Mouse (Mus musculus): ENCODE measurements around the gene Gga1. TPM values are rescaled to one million over a fixed set of nuclear protein-coding genes. Genes with fewer than 3 reads are reported as not detected.

The Gga1 gene
- polyA plus RNA-seq, 1 experiment from 2014 or later, result 36.4 TPM

DNA sequence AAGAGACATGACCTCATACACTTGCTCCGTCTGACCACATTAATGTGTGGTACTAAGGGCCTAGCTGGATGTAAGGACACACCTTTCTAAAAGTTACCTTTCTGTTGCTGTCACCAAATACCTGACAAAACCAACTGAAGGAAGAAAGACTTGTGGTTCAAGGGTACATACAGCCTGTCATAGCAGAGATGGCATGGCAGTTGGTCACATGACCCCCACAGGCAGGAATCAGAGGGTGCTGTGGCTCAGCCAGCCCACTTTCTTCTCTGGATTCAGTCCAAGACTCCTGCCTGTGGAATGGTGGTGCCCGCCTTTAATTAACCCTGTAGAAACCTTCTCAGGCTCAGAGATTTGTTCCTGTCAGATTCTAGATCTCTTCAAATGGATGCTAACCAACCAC lies 13.8 kb upstream of the Gga1 start:
- Histone ChIP-seq H3K27ac (ENCODE audit: low read depth, low read length) (no peak overlapping the region), H3K4me2 (ENCODE audit: low read depth) (no peak overlapping the region), H3K36me3 (ENCODE audit: control insufficient read depth, insufficient read depth, low read length) (no peaks in the 10 kb centered on the region), H3K9ac (ENCODE audit: low read length) (no peak overlapping the region), H3K27me3 (ENCODE audit: control insufficient read depth, insufficient read depth, low read length) (no peaks in the 10 kb centered on the region), H3K4me3 (ENCODE audit: low read depth, low read length) (no peak overlapping the region), H3K9me3 (ENCODE audit: control insufficient read depth, low read length) (no peaks in the 10 kb centered on the region), H3K4me1 (ENCODE audit: control insufficient read depth, insufficient read depth, low read length) (no peaks in the 10 kb centered on the region)
- no peak for DNase-seq (ENCODE audit: low spot score)
- no peak for ATAC-seq (ENCODE audit: insufficient read depth, low FRiP score, low TSS enrichment)
- WGBS, result 86% methylated on average over 2 of the region's 2 CpGs

DNA sequence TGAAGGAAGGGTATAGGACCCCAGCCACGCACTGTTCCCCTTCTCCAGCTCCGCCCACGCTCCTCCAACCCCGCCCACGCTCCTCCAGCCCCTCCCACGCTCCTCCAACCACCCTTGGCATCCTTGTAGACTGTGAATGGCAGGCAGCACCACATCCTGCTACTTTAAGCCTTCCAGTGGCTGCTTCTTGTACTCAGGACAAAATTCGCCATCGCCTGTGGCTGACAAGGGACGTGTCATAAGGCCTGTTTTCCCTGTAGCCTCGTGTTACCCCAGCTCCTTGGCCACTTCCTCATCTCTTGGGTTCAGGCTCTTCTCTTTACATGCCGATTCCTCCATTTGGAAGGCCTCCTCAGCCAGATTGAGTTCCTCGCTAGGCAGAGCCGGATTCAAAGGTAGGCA lies 13.1 kb upstream of the Gga1 start:
- Histone ChIP-seq H3K27me3 (ENCODE audit: control insufficient read depth, insufficient read depth, low read length) (no peaks in the 10 kb centered on the region), H3K36me3 (ENCODE audit: control insufficient read depth, insufficient read depth, low read length) (no peaks in the 10 kb centered on the region), H3K27ac (ENCODE audit: low read depth, low read length) (no peak overlapping the region), H3K9ac (ENCODE audit: low read length) (no peak overlapping the region), H3K4me1 (ENCODE audit: control insufficient read depth, insufficient read depth, low read length) (no peaks in the 10 kb centered on the region), H3K9me3 (ENCODE audit: control insufficient read depth, low read length) (no peaks in the 10 kb centered on the region), H3K4me2 (ENCODE audit: low read depth) (no peak overlapping the region), H3K4me3 (ENCODE audit: low read depth, low read length) (no peak overlapping the region)
- DNase-seq (ENCODE audit: low spot score), result no peak
- ATAC-seq (ENCODE audit: insufficient read depth, low FRiP score, low TSS enrichment), result no peak
- 40% methylated on average over 13 of the region's 13 CpGs for WGBS

DNA sequence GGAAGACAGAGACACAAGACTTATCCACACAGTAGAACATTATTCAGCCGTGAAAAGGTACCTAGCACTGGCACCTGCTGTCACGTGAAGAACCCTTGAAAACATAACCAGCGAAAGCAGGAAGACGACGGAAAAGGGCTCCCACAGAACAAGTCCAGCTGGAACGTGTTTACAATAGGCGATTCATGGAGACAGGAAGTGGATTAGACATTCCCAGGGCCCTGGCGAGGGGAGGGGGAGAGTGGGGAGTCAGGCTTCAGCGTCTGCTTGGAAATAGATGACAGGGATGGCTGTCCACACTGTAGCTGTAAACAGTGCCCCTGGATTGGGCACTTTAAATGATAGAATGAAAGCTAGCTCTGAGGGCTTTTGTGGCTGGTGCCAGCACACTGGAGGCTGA lies 8.6 kb upstream of the Gga1 start:
- Histone ChIP-seq H3K4me3 (ENCODE audit: low read depth, low read length) (no peak overlapping the region), H3K36me3 (ENCODE audit: control insufficient read depth, insufficient read depth, low read length) (no peaks in the 10 kb centered on the region), H3K9me3 (ENCODE audit: control insufficient read depth, low read length) (no peaks in the 10 kb centered on the region), H3K9ac (ENCODE audit: low read length) (no peak overlapping the region), H3K27ac (ENCODE audit: low read depth, low read length) (no peak overlapping the region), H3K27me3 (ENCODE audit: control insufficient read depth, insufficient read depth, low read length) (no peaks in the 10 kb centered on the region), H3K4me1 (ENCODE audit: control insufficient read depth, insufficient read depth, low read length) (no peaks in the 10 kb centered on the region), H3K4me2 (ENCODE audit: low read depth) (no peak overlapping the region)
- no peak for ATAC-seq (ENCODE audit: insufficient read depth, low FRiP score, low TSS enrichment)
- peak; percentile 63 for DNase-seq (ENCODE audit: low spot score)
- 32% methylated on average over 9 of the region's 9 CpGs for WGBS

DNA sequence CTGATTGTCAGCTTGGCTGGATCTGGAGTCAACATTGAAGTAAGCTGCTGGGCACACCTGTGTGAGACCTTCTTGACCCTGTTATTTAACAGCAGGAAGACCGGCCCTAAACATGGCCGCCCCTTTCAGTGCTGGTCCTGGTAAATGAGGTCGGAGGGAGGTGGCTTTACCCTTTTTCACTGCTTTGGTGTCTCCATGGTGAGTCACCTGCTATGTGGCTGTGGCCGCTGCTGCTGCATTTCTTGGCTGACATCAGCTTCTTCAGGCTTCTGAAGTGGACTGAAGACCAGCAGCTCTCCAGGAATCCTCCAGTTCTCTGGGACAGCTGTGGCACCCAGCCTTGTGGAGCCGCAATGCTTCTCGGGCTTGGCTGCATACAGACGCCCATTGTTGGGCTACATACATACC lies 8.2 kb upstream of the Gga1 start:
- Histone ChIP-seq H3K4me3 (ENCODE audit: low read depth, low read length) (no peak overlapping the region), H3K4me1 (ENCODE audit: control insufficient read depth, insufficient read depth, low read length) (no peaks in the 10 kb centered on the region), H3K27ac (ENCODE audit: low read depth, low read length) (no peak overlapping the region), H3K36me3 (ENCODE audit: control insufficient read depth, insufficient read depth, low read length) (no peaks in the 10 kb centered on the region), H3K9ac (ENCODE audit: low read length) (no peak overlapping the region), H3K27me3 (ENCODE audit: control insufficient read depth, insufficient read depth, low read length) (no peaks in the 10 kb centered on the region), H3K9me3 (ENCODE audit: control insufficient read depth, low read length) (no peaks in the 10 kb centered on the region), H3K4me2 (ENCODE audit: low read depth) (no peak overlapping the region)
- DNase-seq (ENCODE audit: low spot score), result no peak
- WGBS, result 56% methylated on average over 7 of the region's 7 CpGs
- no peak for ATAC-seq (ENCODE audit: insufficient read depth, low FRiP score, low TSS enrichment)

DNA sequence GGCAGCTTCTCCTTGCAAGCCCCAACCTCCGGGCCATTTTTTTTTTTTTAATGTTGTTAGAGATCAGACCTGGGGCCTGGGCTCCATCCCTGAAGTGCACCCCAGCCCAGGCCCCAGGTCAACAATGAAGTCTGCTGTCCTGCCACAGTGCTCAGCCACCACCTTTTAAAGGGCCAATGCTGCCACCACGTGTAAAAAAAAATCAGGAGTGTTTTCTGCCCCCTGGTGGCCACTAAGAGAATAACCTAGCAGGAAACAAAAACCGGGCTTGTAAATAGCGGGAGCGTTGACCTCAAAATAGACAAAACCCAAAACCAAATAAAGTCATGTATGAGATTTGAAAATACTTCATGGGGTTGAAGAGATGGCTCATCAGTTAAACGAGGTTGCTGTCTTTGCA lies 7.2 kb upstream of the Gga1 start:
- no peaks in the 10 kb centered on the region for H3K36me3 ChIP-seq (ENCODE audit: control insufficient read depth, insufficient read depth, low read length)
- H3K27ac ChIP-seq (ENCODE audit: low read depth, low read length), result no peak overlapping the region
- H3K9me3 ChIP-seq (ENCODE audit: control insufficient read depth, low read length), result no peaks in the 10 kb centered on the region
- no peak overlapping the region for H3K4me3 ChIP-seq (ENCODE audit: low read depth, low read length)
- H3K4me2 ChIP-seq (ENCODE audit: low read depth), result no peak overlapping the region
- peak; percentile 64 for DNase-seq (ENCODE audit: low spot score)
- no peaks in the 10 kb centered on the region for H3K4me1 ChIP-seq (ENCODE audit: control insufficient read depth, insufficient read depth, low read length)
- no peak overlapping the region for H3K9ac ChIP-seq (ENCODE audit: low read length)
- no peak for ATAC-seq (ENCODE audit: insufficient read depth, low FRiP score, low TSS enrichment)
- H3K27me3 ChIP-seq (ENCODE audit: control insufficient read depth, insufficient read depth, low read length), result no peaks in the 10 kb centered on the region
- WGBS, result 26% methylated on average over 6 of the region's 6 CpGs

DNA sequence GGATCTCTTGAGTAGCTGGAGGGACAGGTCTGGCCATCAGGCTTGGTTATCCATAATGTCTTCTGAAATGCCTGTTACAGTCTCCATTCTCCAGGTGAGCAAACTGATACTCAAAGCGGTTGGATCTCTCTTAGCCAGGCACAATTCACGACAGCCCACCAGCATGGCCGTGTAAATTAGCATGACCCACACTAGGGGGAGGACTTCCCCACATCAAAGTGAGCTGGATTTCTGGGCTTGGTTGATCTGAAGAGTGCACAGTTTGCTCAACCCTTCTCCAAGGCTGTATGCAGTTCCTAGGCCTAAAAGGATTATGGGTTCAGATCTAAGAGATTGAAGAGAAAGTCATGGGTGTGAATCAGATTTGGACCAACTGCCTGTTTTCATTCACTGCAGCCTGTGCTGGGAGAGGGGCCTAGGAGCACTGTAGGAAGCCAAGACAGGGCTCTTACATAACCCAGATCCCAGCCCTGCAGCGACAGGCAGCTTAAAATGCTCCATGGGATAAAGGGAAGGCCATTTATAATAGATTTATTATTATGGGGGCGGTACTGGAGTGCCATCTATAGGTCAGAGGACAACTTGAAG lies 4.9 kb upstream of the Gga1 start:
- Histone ChIP-seq H3K9me3 (ENCODE audit: control insufficient read depth, low read length) (no peaks in the 10 kb centered on the region), H3K27me3 (ENCODE audit: control insufficient read depth, insufficient read depth, low read length) (no peaks in the 10 kb centered on the region), H3K27ac (ENCODE audit: low read depth, low read length) (no peak overlapping the region), H3K36me3 (ENCODE audit: control insufficient read depth, insufficient read depth, low read length) (no peaks in the 10 kb centered on the region), H3K4me1 (ENCODE audit: control insufficient read depth, insufficient read depth, low read length) (no peaks in the 10 kb centered on the region), H3K9ac (ENCODE audit: low read length) (no peak overlapping the region), H3K4me3 (ENCODE audit: low read depth, low read length) (no peak overlapping the region), H3K4me2 (ENCODE audit: low read depth) (no peak overlapping the region)
- ATAC-seq (ENCODE audit: insufficient read depth, low FRiP score, low TSS enrichment) (no peak), DNase-seq (ENCODE audit: low spot score) (no peak)
- WGBS, result 59% methylated on average over 5 of the region's 5 CpGs

DNA sequence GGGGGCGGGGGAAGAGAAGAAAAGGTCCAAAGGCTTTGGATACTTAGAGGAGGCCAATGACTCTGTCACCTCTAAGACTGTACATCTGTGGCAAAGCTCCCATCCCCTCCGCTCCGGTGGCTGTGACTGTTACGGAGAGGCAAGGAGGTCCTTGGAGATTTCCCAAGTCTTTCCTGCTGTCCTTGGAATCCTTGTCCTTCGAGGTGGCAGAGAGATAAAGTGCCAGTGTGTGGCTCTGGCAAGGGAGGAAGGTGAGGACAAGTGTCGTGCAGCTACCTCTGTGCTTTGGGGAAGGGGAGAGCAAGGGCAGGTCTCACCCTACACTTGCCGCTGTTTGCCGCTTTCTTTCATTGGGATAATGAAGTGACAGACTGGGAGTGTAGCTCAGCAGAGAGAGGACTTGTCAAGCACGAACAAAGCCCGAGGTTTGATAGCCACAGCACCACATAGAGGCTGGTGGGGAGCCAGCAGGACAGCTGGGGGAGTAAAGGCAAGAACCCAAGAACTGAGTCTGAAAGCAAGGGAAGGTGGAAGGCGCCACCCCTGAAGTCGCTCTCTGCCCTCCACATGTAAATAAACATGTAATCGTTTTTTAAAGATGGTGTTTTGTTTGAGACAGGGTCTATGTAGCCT lies 3.1 kb upstream of the Gga1 start:
- 60% methylated on average over 13 of the region's 13 CpGs for WGBS
- H3K9ac ChIP-seq (ENCODE audit: low read length), result no peak overlapping the region

DNA sequence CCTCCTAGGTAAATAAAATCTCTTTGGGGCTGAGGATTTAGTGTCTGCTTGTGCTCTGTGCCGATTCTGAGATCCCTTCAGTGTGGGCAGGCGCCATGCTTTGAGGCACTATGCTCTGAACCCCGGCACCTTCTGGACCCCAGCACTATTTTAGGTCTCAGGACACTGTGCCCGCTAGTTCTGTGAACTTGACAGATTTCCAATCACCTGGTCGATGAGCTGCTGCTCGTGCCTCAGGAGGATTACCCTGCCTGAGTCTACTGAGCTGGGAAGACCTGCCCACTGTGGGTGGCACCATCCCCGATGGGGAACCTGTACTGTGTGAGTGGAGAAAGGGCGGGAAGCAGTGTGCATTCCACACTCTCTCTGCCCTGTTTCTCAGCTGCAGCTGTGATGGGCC lies 2.0 kb upstream of the Gga1 start:
- Histone ChIP-seq H3K4me3 (ENCODE audit: low read depth, low read length) (no peak overlapping the region), H3K9ac (ENCODE audit: low read length) (no peak overlapping the region), H3K9me3 (ENCODE audit: control insufficient read depth, low read length) (no peaks in the 10 kb centered on the region), H3K36me3 (ENCODE audit: control insufficient read depth, insufficient read depth, low read length) (no peaks in the 10 kb centered on the region), H3K27me3 (ENCODE audit: control insufficient read depth, insufficient read depth, low read length) (no peaks in the 10 kb centered on the region), H3K4me2 (ENCODE audit: low read depth) (no peak overlapping the region), H3K27ac (ENCODE audit: low read depth, low read length) (no peak overlapping the region), H3K4me1 (ENCODE audit: control insufficient read depth, insufficient read depth, low read length) (peaks cover 6% of the 10 kb centered on the region; the same call in 1 of the 2 replicates)
- ATAC-seq (ENCODE audit: insufficient read depth, low FRiP score, low TSS enrichment), result no peak
- no peak for DNase-seq (ENCODE audit: low spot score)
- 82% methylated on average over 8 of the region's 8 CpGs for WGBS

More for the DNA sequence above, 3.1 kb upstream of the Gga1 start:
- Histone ChIP-seq H3K27ac (ENCODE audit: low read depth, low read length) (no peak overlapping the region), H3K4me3 (ENCODE audit: low read depth, low read length) (no peak overlapping the region), H3K9me3 (ENCODE audit: control insufficient read depth, low read length) (no peaks in the 10 kb centered on the region), H3K27me3 (ENCODE audit: control insufficient read depth, insufficient read depth, low read length) (no peaks in the 10 kb centered on the region), H3K36me3 (ENCODE audit: control insufficient read depth, insufficient read depth, low read length) (no peaks in the 10 kb centered on the region), H3K4me1 (ENCODE audit: control insufficient read depth, insufficient read depth, low read length) (peaks cover 6% of the 10 kb centered on the region; the same call in 1 of the 2 replicates), H3K4me2 (ENCODE audit: low read depth) (no peak overlapping the region)
- DNase-seq (ENCODE audit: low spot score) (no peak), ATAC-seq (ENCODE audit: insufficient read depth, low FRiP score, low TSS enrichment) (no peak)

DNA sequence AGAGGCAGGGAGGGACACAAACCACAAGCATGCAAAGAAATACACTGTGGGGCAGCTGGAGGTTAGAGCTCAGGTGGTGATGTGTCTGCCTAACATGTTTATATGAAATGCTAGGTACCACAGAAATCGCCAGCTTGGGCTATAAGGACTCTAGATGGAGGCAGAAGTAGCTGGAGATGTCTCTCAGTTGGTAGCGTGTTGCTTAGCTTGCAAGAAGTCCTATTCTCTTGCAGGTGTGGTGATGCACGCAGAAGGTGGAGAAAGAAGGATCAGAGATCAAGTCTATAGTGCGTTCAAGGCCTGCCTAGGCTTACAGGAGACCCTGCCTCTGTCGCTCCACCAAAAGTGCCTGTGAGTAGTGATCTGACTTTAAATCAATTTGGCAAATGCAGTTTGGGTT lies 1.5 kb upstream of the Gga1 start:
- ATAC-seq (ENCODE audit: insufficient read depth, low FRiP score, low TSS enrichment), result no peak
- Histone ChIP-seq H3K9me3 (ENCODE audit: control insufficient read depth, low read length) (no peaks in the 10 kb centered on the region), H3K4me2 (ENCODE audit: low read depth) (peak overlapping the region; percentile 88), H3K4me3 (ENCODE audit: low read depth, low read length) (no peak overlapping the region), H3K27ac (ENCODE audit: low read depth, low read length) (0 out of 2 replicates have a peak overlapping the region, but pooled peaks have one; percentile 98), H3K27me3 (ENCODE audit: control insufficient read depth, insufficient read depth, low read length) (no peaks in the 10 kb centered on the region), H3K9ac (ENCODE audit: low read length) (peak overlapping the region; percentile 88), H3K36me3 (ENCODE audit: control insufficient read depth, insufficient read depth, low read length) (no peaks in the 10 kb centered on the region), H3K4me1 (ENCODE audit: control insufficient read depth, insufficient read depth, low read length) (peaks cover 6% of the 10 kb centered on the region; the same call in 1 of the 2 replicates)
- DNase-seq (ENCODE audit: low spot score), result no peak
- 73% methylated on average over 5 of the region's 5 CpGs for WGBS
